Mouse (Mus musculus) bone marrow macrophage, adult 2 months (primary cell): ENCODE results near the gene Gm12216.

ENCODE experiments used
- CTCF ChIP-seq: IDR thresholded peaks from 2 replicates; pipeline ENCODE4 v1.5.1; 2012; ENCODE audit warnings: low read depth, mild to moderate bottlenecking, low read length, moderate library complexity
- POLR2A ChIP-seq: IDR thresholded peaks from 2 replicates; pipeline ENCODE4 v1.6.1; 2012; ENCODE audit warnings: mild to moderate bottlenecking, low read depth, low read length, borderline replicate concordance

DNA sequence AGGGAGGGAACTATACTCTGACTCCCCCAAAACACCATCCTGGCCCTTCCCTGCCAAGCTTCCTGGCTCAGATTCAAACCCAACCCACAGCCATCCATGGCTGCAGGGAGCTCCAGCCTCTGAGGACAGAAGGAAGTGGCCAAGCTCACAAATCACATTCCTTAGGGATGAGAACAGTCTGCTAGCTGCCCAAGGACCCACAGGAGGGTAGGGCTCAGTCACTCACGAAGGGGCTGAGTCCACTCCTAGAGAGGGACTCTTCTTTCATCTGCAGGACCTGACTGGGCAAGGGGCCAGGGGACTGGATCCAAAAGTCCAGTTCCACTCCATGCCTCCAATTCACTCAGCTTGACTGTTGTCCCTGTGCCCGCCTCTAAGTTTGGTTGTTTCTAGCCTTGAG is 97.2 kb downstream of the Gm12216 start:
- TF ChIP-seq CTCF (no peak), POLR2A (no peak)
